Mouse (Mus musculus) brain, embryonic 14.5 days (tissue): Measurements from ENCODE around the gene Gatc. TPM values are rescaled to one million over a fixed set of nuclear protein-coding genes. Genes with fewer than 3 reads are reported as not detected.
"Not testable (repeated sequence)": the region's sequence is repeated elsewhere in the genome, so short reads cannot be mapped to it uniquely, and the experiment has no call there.

Experiments used
- DNase-seq: peaks from one replicate; pipeline ENCODE4 v3.0.0-alpha.2; 2011; ENCODE audit warnings: low read depth
- CTCF ChIP-seq: fragments of 200-500 bp; IDR thresholded peaks from 2 replicates; pipeline ENCODE4 v1.5.1; 2012; ENCODE audit warnings: inconsistent platforms, mild to moderate bottlenecking, moderate library complexity, borderline replicate concordance; ENCODE audit not compliant: insufficient read depth, insufficient read length; ENCODE audit errors: extremely low read depth
- POLR2A ChIP-seq: fragments of 200-500 bp; IDR thresholded peaks from 2 replicates; pipeline ENCODE4 v1.6.1; 2012; ENCODE audit warnings: mild to moderate bottlenecking, inconsistent platforms, borderline replicate concordance; ENCODE audit not compliant: poor library complexity, insufficient read depth, insufficient read length, severe bottlenecking; ENCODE audit errors: extremely low read depth
- polyA plus RNA-seq: library from polyadenylated mRNA; depleted of rRNA; stranded (reverse); fragments of >200 nt; gene quantifications from 2 replicates; pipeline ENCODE4 v1.2.3, GENCODE M21; 2012; rRNA removed

Gene Gatc
- 26.7 and 36.9 TPM in 2 replicates for polyA plus RNA-seq

DNA sequence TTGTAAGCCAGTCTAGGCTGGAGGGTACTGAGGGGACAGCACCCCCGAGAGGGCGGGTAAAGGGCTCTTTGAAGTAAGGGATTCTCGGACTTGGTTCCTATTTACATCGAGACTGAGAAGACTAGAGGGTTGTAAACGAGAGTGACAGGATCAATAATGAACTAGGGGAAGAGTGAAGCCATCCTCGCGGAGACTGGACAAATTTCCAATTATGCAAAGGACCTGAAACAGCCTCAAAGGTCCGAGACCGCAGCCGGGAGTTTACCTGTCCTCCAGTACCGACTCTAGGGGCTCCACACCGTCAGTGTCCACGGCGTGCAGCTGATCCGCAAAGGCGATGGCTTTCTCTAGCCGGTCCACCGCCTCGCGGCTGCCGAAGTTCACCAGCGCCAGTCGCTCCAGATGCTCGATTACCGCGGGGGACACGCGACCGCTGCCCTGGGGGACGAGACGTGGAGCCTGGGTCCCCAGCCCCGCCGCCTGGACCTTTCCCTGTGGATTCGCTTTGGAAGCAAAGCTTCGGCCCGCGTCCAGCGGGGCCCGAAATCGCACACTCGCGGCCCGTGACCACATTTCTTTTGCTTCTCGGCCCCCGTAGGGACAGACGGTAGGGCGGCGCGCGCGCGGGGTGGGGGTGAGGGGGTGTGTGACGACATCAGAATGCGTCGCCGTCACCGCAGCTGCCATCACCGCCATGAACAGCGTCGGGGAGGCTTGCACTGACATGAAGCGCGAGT lies at the start of gene Gatc, which contains the start of gene Triap1:
Gatc (minus strand) TSS at position 602 of the 737 bp plus-strand sequence.
Triap1 (plus strand) TSS at position 649 of the 737 bp plus-strand sequence.
- 0 out of 2 replicates have a peak, but pooled peaks have one; percentile 8 for TF ChIP-seq CTCF
- peak; percentile 38; the same call in 1 of the 2 replicates for TF ChIP-seq POLR2A

DNA sequence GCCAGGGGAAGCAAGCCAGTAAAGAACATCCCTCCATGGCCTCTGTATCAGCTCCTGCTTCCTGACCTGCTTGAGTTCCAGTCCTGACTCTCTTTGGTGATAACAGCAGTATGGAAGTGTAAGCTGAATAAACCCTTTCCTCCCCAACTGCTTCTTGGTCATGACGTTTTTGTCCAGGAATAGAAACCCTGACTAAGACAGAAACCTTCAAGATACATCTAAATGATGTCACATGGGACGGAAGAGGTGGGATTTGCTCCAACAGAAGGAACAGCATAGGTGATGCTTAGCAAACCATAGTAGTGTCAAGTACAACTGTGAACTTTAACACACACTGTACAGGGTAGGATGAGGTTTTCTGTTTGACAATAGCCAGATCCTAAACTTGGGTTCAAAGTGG lies 37.9 kb upstream of the Gatc start:
- DNase-seq: not testable (repeated sequence)

More for the DNA sequence above, at the start of gene Gatc, which contains the start of gene Triap1:
- peak; percentile 96 for DNase-seq

DNA sequence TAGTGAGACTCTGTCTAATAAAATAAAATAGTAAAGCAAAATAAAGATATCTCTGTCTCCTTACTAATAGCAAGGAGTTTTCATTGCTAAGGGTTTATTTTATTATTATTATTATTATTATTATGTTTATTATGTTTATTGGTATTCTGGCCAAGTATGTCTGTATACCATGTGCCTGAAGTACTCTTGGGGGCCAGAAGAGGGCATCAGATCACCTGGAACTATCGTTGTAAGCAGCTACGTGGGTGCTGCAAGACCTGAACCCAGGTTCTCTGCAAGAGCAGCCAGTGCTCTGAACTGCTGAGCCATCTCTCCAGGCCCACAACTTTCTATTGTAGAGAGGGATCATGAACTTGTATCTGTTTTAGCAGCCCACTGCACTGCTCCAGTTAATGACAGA lies 34.5 kb upstream of the Gatc start:
- no peak for TF ChIP-seq POLR2A
- TF ChIP-seq CTCF: no peak
- DNase-seq: no peak

DNA sequence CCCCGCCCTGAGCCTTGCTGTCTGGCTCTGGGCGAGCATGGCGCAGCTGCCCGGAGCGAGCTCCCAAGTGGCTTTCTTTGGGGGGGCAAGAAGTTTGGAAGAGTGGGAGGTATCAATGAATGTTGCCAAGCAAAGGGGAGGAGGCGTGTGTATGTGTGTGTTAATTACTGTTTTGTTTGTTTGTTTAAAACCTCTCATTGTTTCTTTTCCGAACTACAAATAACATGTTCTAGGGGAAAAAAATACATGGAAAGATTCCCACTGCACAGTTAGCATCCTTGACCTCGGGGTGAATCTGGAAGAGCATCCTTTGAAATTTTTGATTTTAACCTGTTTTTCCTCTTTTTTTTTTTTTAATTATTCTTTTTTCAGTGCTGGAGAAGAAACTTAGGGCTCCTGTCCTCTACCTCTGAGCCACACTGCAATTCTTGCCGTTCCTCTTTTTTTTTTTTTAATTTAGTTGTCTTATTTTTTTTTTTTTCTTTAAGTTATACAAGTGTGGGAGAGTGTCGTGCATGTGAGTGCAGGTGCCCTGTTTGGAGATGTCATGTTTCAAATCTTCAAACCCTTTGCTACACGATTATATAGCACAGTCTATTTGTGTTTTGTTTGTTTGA lies 33.3 kb upstream of the Gatc start:
- TF ChIP-seq POLR2A: no peak
- no peak for TF ChIP-seq CTCF

DNA sequence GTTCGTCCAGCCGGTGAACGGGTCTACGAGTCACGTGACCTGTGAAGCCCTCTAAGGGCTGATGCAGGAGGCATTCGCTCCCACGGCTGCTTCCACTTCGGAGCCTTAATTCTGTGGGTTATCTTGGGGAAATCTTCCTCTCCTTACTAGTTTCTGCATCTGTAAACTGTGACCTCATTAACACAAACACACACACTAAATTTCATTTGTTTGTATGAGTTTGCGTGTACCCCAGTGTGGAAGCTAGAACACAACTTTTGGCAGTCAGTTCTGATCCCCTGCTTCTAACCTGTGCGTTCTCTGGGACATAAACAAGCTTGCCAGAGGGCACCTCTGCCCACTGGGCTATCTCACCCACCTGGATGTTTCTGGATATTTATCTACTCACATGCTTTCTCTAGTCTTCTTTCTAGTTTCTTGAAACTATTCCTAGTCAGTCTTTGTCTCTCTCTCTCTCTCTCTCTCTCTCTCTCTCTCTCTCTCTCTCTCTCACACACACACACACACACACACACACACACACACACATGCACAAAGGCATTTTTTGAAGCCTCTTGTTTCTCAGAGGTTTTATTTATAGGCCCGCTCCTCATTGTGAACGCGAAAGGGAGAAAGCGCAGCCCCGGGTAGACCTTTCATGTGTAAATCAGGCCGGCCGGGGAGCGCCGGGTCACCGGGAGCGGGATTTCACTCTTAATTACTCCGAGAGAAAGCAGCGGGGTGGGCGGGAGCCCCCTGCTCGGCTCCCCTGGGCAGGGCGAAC lies 32.6 kb upstream of the Gatc start:
- TF ChIP-seq POLR2A: no peak
- TF ChIP-seq CTCF: no peak
- DNase-seq: peak; percentile 96

More for the DNA sequence above, 33.3 kb upstream of the Gatc start:
- DNase-seq: no peak

DNA sequence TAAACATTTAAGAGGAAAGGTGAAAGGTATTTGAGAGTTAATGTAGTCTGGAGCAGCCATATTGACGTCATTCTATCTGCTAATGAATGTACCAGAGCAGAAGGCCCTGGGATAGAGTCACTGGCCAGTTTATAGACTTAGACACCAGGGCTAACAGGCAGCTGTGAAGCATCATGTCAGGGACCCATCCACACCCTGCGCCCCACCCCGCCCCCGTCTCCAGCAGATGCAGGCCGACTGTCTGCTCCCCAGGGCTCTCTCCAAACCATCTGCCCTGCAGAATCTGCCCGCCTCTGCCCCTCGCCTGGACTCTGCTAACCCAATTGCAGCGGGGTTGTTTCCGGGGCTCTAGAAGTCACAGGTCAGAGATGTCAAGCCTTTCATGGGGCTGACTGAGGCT lies 30.8 kb upstream of the Gatc start:
- no peak for DNase-seq
- TF ChIP-seq CTCF: no peak
- no peak for TF ChIP-seq POLR2A

DNA sequence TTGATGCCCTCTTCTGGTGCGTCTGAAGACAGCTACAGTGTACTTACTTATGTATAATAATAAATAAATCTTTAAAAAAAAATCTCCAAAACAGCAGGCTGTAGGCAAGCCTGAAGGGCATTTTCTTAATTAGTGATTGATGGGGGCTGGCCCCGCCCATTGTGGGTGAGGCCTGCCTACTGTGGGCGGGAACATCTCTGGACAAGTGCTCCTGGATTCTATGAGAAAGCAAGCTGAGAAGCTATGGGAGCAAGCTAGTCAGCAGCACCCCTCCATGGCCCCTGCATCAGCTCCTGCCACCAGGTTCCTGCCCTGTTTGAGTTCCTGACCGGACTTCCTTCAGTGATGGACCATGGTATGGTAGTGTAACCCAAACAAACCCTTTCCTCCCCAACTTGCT lies 23.8 kb upstream of the Gatc start:
- DNase-seq: no peak
- TF ChIP-seq POLR2A (no peak), CTCF (no peak)

DNA sequence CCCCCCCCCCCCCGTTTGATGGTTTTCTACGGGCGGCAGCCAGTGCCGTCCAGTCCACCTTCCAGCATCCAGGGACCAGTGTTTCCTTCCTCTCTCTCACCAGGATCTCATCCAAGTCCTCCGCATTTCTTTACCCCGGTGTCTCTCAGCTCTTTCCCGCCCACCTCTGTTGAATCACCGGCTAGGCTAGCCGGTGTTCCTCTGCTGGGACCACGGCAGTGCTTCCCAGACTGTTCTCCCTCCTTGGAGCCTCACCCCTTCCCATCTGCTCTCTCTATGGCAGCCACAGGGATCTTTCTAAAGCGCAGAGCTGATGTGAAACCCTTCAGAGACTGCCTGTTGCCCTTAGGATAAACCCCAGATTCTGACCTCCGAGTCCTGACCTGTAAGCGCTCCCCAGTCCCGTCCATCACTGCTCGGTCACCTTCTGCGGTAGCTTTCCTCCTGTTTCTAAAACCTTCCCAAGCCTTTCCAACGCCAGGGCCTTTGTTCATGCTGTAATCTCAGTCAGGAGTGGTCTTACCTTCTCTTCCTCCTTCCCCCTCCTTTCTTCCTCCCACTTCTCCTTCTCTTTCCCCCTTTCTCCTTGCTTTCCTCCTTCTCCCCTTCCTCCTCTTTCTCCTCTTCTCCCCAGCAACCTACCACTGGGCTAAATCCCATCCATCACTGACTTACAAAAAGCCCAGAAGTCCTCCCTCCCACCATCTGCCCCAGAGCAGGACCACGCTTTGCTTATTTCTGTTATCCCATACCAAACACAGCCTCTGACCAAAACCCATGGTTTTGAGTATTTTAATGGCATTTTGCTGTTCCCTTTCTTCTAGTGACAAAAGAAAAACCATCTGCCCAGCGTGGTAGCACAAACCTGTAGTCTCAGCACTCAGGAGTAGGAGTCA lies 22.1 kb upstream of the Gatc start:
- DNase-seq: peak; percentile 69
- TF ChIP-seq CTCF: no peak
- TF ChIP-seq POLR2A: no peak

DNA sequence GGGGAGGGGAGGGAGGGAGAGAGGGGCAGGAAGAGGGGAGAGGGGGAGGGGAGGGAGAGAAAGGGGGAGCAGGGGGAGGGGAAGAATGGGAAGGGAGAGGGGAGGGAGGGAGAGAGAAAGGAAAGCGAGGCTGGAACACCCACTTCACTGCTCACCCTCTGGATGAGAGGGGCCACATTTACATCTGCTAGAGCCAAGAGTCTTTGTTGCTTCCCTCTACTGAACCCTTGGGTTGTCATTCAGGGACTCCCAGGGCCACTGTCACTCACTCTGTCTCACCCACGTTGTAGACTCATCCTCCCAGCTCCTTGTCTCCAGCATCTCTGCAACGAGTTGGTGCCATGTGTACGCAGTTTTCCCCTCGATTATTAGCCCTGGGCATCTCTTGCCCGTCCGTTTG lies 21.2 kb upstream of the Gatc start:
- no peak for DNase-seq
- no peak for TF ChIP-seq CTCF
- TF ChIP-seq POLR2A: no peak

DNA sequence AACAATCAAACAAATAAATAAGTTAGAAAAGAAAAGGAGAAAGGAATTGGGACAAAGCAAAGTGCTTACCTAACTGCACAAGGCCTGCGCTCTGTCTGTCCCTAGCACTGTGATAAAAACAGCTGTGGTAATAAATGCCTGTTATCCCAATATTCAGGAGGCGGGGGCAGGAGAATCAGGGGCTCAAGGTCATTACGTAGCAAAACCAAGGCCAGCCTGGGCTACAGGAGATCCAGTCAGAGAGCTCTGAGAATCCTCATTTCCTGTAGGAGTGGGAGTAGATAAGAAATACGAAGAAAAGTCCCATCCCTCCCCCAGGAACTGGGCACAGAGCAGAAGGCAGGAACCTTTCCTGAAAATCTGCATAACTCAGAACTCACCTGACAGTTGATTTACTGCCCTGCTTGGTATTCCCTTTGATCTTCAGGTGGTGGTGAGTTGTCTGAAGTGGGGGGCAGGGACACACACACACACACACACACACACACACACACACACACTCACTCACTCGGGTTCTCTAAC lies 18.9 kb upstream of the Gatc start:
- TF ChIP-seq POLR2A (no peak), CTCF (no peak)
- DNase-seq: no peak
